Mouse (Mus musculus) embryonic facial prominence, embryonic 10.5 days (tissue): ENCODE data around the gene Gbf1. TPM values are rescaled to one million over a fixed set of nuclear protein-coding genes. Genes with fewer than 3 reads are reported as not detected.

ENCODE experiments used
- DNase-seq: peaks from one replicate; pipeline ENCODE4 v3.0.0-alpha.2; 2017; ENCODE audit warnings: low spot score
- H3K27ac ChIP-seq: fragments of 300-500 bp; sonication (generic); replicated peaks from 2 replicates; pipeline ENCODE4 v1.5.1; 2016; ENCODE audit warnings: mild to moderate bottlenecking
- H3K27me3 ChIP-seq: fragments of 300-500 bp; sonication (generic); replicated peaks from 2 replicates; pipeline ENCODE4 v1.6.1; 2016; ENCODE audit warnings: low read depth, mild to moderate bottlenecking; ENCODE audit not compliant: poor library complexity, severe bottlenecking
- H3K36me3 ChIP-seq: fragments of 300-500 bp; sonication (generic); replicated peaks from 2 replicates; pipeline ENCODE4 v1.6.1; 2016; ENCODE audit warnings: mild to moderate bottlenecking, moderate library complexity
- H3K4me1 ChIP-seq: fragments of 300-500 bp; sonication (generic); 2 replicates; pipeline ENCODE4 v1.6.1; 2016
- H3K4me3 ChIP-seq: fragments of 300-500 bp; sonication (generic); 2 replicates; pipeline ENCODE4 v1.5.1; 2016; ENCODE audit warnings: mild to moderate bottlenecking, moderate library complexity
- H3K9me3 ChIP-seq: fragments of 300-500 bp; sonication (generic); 2 replicates; pipeline ENCODE4 v1.6.1; 2016; ENCODE audit warnings: mild to moderate bottlenecking
- WGBS: fragments of 180-500 bp; shearing (Covaris S2); methylation state at CpG from one replicate; pipeline ENCODE4 v1.1.7; 2016; 5-methylcytosine and 5-hydroxymethylcytosine counted together
- polyA plus RNA-seq: library from polyadenylated mRNA; unstranded; fragments of >200 nt; fragmentation: Nextera tagmentation; extraction: Ambion mirVana; gene quantifications from 2 replicates; pipeline ENCODE4 v1.2.1, GENCODE M21; 2016

The Gbf1 gene
- polyA plus RNA-seq, 1 experiment from 2014 or later, result 42.8 TPM

DNA sequence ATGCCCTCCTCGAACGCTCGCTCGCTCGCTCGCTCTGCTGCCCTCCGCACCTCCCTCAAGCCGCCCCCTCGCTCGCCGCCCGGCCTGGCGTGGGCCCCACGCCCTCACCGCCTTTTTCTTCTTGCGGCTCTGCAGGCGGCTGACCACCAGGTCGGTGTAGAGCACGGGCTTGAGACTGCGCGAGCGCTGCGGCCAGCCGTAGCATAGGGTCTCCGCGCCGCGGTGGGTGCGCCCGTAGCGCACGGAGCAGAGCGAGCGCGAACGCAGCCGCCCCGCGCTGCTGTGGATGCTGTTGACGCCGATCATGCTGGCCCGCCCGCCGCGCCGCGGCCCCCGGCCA, 165.2 kb downstream of the Gbf1 start:
- no peak for DNase-seq

DNA sequence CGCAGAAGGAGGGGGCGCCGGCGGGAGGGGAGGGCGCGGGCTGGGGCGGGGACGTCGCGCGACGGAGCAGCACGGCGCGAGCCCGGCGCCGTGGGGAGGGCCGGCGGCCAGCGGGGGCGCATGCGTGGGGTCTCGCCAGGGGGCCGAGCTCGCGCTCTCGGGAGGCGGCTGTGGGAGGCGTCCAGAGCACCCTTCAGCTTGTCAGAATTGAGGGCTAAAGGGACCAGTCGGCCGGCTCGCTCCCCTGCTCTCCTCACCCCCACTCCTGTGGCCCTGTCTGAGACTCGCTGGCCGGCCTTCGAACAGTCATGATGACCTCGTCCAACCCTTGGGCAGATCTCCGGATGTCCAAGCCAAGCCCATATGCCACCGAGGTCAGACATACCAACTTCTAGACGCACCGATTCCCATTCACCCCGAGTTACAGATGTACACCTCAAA, 165.7 kb downstream of the Gbf1 start:
- 2% methylated on average over 42 of the region's 42 CpGs for WGBS
- Histone ChIP-seq H3K27me3 (peaks cover 100% of the 10 kb centered on the region), H3K36me3 (no peaks in the 10 kb centered on the region), H3K4me3 (peak overlapping the region; percentile 56), H3K9me3 (no peaks in the 10 kb centered on the region), H3K4me1 (peaks cover 60% of the 10 kb centered on the region), H3K27ac (0 out of 2 replicates have a peak overlapping the region, but pooled peaks have one; percentile 30)
- DNase-seq, result peak; percentile 29

More for the DNA sequence above, 165.2 kb downstream of the Gbf1 start:
- H3K4me1 ChIP-seq, result peaks cover 60% of the 10 kb centered on the region
- H3K4me3 ChIP-seq, result peak overlapping the region; percentile 56
- WGBS, result 2% methylated on average over 48 of the region's 48 CpGs
- H3K36me3 ChIP-seq, result no peaks in the 10 kb centered on the region
- peak overlapping the region; percentile 30; the same call in 1 of the 2 replicates for H3K27ac ChIP-seq
- H3K9me3 ChIP-seq, result no peaks in the 10 kb centered on the region
- H3K27me3 ChIP-seq, result peaks cover 100% of the 10 kb centered on the region

DNA sequence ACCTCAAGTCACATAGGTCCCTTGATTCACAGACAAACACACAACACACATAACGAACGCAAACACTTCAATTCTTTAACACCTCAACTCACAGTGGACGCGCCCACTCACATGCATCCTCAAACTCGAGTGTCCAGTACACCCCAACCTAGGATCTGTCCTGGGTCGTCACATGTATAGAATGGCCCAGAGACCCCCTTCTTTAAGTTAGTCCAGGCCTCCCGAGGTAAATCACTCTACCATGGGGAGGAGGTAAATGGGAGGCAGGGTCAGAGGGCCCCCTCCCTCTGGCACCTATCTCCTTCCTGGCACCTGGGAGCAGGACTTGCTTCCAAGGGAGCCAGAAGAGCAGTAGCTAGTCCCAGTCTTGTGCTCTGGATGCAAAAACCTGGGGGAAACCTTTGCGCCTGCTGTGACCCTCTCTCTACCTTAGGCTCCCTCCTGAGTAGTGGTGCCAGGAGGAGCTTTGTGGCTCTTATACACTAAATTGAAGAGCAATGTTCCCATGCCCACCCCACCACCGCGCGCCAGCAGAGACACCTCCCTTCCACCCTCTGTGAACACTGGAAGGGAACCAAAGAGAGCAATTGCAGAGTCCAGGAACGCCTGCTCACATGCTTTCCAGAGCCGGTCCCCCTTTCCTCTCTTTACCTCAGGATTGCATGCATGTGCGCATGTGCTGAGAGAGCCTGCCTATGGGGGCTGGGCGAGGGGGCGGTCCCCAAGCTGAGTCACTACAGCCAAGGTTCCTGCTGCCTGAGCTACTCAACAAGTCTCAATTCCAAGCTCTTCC, 166.5 kb downstream of the Gbf1 start:
- peaks cover 60% of the 10 kb centered on the region for H3K4me1 ChIP-seq
- H3K36me3 ChIP-seq, result no peaks in the 10 kb centered on the region
- H3K27ac ChIP-seq, result no peak overlapping the region
- peaks cover 100% of the 10 kb centered on the region for H3K27me3 ChIP-seq
- no peaks in the 10 kb centered on the region for H3K9me3 ChIP-seq
- WGBS, result 10% methylated on average over 16 of the region's 16 CpGs
- peak overlapping the region; percentile 33 for H3K4me3 ChIP-seq
- peak; percentile 70 for DNase-seq

DNA sequence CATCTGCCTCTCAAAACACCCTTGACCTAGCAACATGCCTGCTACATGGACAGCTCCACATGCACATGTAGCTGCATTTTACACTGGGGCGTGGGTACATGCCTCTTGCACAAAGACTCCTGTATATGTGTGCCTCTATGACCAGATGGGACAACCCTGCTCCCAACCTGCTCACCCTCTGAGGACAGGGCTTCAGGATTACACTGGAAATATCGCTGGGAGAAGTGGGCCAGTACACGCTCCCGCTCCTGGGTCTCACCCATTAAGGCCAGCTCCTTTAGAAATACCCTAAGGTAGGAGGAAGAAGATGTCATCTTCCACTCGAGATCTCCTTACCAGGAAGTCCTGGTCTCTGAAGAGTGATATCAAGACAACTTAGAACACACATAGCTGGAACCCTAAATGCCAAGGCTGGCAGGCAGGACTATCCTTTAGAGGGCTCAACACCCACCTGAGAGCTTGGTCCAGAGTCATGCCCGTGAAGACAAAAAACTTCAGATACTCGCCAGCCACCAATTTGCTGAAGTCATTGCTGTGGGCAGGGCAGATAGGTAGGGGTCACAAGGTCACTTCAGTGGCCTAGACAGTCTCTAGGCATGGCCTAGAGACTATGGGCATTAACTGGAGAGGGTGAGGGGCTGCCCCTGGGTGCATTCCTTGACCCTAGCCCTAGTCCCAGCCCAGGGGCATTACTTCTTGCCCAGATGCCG, 167.9 kb downstream of the Gbf1 start:
- no peak overlapping the region for H3K4me3 ChIP-seq
- peaks cover 100% of the 10 kb centered on the region for H3K27me3 ChIP-seq
- H3K4me1 ChIP-seq, result peaks cover 49% of the 10 kb centered on the region
- H3K27ac ChIP-seq, result no peak overlapping the region
- H3K9me3 ChIP-seq, result no peaks in the 10 kb centered on the region
- H3K36me3 ChIP-seq, result no peaks in the 10 kb centered on the region
- WGBS, result 81% methylated on average over 8 of the region's 8 CpGs
- DNase-seq, result no peak

DNA sequence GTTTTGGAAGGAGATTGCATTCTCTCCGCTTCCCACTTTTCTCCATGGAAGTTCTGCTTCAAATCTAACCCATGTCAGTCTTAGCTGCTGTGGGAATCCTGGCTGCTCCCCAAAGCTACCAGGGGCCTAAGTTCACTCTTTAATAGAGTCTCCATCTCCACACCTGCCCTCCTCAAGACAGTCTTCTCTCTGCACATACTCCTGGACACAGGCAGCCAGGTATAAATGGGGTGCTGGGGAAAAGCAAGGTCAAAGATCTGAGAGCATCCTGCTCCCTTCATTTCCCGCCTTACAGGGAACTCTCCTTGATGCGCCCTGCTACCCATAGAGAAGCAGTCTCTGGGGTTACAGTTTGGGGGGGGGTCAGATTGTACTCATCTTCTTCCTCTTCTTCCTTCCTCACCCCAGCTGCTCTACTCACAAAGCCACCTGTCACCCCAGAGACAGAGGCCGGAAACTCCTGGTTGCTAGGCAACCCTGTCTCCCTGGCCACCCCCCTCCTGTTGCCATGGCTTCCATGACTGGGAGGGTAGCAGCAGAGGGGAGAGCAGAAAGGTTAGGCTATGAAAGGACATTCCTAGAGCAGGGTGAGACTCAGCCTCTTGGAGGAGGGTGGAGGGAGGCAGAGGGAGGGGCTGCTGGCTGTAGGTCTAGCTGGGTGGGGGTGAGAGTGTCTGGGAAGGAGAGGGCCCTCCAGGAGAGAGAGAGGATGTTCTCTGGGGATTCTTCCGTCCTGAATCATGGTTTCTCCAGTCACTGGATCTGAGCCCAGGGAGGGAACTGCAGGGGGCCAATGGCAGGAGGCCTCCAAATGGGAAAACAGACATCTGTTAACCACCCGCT, 169.0 kb downstream of the Gbf1 start:
- peak; percentile 51 for DNase-seq

DNA sequence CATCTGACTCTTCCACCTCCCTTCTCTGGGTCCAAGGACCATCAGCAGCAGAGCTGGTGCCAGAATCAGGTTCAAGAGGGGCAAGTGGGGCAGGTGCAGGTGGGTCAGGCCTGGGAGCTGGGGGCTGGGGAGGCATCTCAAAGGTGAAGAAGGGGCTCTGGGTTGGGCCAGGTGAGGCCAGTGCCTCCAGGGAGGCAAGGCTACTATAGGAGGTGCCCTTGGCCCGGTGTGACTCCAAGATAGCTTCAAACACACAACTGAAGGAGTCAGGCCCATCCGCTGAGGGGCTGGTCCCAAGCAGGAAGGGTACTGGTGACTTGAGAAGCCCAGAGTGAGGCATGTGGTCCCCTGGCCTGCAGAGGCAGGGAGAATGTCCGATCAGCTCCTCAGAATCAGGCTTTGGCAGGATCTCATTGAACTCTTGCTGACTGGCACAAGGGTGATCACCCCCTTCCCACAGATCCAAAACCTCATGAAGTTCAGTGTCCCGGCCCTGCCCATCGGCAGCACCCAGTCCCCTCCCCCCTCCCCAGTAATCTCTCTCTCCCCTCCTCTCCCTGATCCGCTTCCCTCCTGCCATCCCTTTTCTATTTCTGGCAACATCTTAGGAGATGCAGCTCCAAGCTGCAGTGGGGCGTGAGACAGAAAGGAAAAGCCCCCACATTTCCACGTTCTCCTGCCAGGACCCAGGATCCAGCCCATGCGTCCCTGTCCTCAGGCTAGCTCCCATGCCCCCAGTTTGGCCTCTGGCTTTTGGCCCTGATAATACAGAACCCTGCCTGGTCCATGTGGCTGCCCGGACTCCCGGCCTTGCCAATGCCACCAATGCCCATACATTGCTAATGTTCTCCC, 170.1 kb downstream of the Gbf1 start:
- Histone ChIP-seq H3K27me3 (peaks cover 100% of the 10 kb centered on the region), H3K36me3 (no peaks in the 10 kb centered on the region), H3K4me1 (peaks cover 53% of the 10 kb centered on the region), H3K9me3 (no peaks in the 10 kb centered on the region), H3K4me3 (peak overlapping the region; percentile 4; the same call in 1 of the 2 replicates), H3K27ac (peak overlapping the region; percentile 51; the same call in 1 of the 2 replicates)
- 58% methylated on average over 11 of the region's 11 CpGs for WGBS
- no peak for DNase-seq

More for the DNA sequence above, 169.0 kb downstream of the Gbf1 start:
- Histone ChIP-seq H3K9me3 (no peaks in the 10 kb centered on the region), H3K27me3 (peaks cover 100% of the 10 kb centered on the region), H3K4me3 (peak overlapping the region; percentile 4; the same call in 1 of the 2 replicates), H3K27ac (0 out of 2 replicates have a peak overlapping the region, but pooled peaks have one; percentile 51), H3K4me1 (peaks cover 51% of the 10 kb centered on the region), H3K36me3 (no peaks in the 10 kb centered on the region)
- WGBS, result 25% methylated on average over 6 of the region's 6 CpGs

DNA sequence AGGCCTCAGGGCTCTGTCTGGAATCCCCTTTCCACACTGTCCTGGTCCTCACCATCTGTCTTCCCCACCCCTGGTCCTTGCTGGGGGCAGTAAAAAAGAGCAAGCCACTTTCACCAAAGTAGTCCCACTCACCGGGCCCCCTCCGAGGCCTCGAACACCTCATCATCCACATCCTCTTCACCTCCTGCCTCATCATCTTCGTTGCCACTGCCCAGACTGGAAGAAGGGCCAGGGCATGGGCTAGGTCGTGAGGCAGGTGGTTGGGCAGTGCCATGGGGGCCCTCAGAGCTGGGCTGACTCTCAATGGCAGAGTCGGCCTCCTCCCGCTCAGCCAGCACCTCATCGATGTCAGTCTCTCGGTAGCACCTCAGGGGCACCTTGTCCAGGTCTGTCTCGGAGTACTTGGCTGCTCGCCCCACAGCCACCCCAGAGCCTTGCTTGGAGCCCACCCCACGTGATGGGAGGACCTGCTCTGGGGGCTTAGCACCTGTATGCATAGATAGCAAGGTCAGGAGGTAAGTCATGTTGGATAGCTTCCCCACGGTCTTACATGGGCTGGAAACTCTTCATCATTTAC, 170.8 kb downstream of the Gbf1 start:
- Histone ChIP-seq H3K4me1 (peaks cover 53% of the 10 kb centered on the region), H3K27ac (no peak overlapping the region), H3K9me3 (no peaks in the 10 kb centered on the region), H3K27me3 (peaks cover 97% of the 10 kb centered on the region), H3K36me3 (no peaks in the 10 kb centered on the region), H3K4me3 (no peak overlapping the region)
- WGBS, result 74% methylated on average over 13 of the region's 13 CpGs
- DNase-seq, result no peak

DNA sequence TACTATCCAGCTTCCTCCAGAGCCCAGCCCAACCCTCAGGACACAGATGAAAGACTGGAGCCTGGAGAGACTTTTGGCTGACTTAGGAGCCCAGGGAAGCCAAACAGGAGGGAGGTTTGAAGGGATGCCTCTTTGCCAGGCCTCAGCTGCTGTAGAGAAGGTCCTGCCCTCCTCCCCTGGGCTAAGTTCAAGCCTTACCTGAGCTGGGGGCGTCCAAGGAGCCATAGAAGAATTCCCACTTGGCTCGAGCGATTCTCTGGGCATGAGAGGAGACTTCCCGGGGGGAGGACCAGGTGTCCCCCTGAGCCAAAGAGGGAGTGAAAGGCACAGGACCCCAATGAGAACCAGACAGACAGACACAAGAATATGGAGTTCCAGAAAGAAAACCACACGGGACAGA, 171.4 kb downstream of the Gbf1 start:
- no peak for DNase-seq
- no peak overlapping the region for H3K4me3 ChIP-seq
- peaks cover 91% of the 10 kb centered on the region for H3K27me3 ChIP-seq
- H3K27ac ChIP-seq, result no peak overlapping the region
- H3K9me3 ChIP-seq, result no peaks in the 10 kb centered on the region
- no peaks in the 10 kb centered on the region for H3K36me3 ChIP-seq
- 69% methylated on average over 5 of the region's 5 CpGs for WGBS
- H3K4me1 ChIP-seq, result peaks cover 53% of the 10 kb centered on the region

DNA sequence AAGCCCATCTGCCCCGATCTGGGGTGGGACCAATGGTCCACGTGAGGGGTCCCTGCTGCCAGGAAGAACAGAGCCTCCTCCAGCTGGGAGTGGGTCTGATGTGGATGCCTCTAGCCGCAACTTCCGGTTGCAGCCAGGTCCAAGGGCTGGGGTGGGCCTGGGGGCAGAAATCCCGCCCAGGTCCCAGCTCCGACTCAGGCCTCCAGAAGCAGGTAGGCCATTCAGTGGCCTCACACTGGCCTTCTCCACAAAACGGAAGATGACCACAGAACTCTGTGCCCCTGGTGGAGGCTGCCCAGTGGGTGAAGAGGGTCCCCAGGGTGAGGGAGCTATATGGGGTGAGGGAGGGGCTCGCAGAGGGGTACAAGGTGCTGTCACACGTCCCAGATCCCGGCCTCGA, 172.1 kb downstream of the Gbf1 start:
- Histone ChIP-seq H3K36me3 (no peaks in the 10 kb centered on the region), H3K27ac (no peak overlapping the region), H3K4me1 (peaks cover 53% of the 10 kb centered on the region), H3K9me3 (no peaks in the 10 kb centered on the region), H3K4me3 (no peak overlapping the region), H3K27me3 (peaks cover 88% of the 10 kb centered on the region)
- no peak for DNase-seq
- 65% methylated on average over 11 of the region's 11 CpGs for WGBS

DNA sequence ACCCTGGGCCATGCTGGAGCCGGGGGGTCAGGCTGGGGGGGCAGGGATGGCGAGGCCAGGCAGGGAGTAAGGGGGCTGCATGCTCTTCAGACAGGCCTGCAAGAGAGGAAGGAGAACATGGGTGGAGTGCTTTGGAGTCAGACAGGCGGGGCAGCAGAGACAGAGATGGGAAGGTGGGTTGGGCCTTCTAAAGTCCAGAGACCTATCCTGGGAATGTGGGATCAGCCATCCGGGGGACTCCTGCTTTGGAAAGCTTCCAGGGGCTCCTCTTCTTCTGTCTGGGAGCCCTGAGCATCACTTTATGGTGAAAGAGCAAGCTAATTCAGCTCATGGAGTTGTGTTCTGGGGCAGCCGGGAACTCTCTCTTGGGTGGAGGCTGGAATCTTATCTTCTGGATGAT, 172.6 kb downstream of the Gbf1 start:
- WGBS, result 65% methylated on average over 5 of the region's 5 CpGs
- peaks cover 57% of the 10 kb centered on the region for H3K4me1 ChIP-seq
- DNase-seq, result no peak
- peaks cover 88% of the 10 kb centered on the region for H3K27me3 ChIP-seq
- no peak overlapping the region for H3K27ac ChIP-seq
- peaks cover under 1% of the 10 kb centered on the region; the same call in 1 of the 2 replicates for H3K36me3 ChIP-seq
- no peaks in the 10 kb centered on the region for H3K9me3 ChIP-seq
- no peak overlapping the region for H3K4me3 ChIP-seq

DNA sequence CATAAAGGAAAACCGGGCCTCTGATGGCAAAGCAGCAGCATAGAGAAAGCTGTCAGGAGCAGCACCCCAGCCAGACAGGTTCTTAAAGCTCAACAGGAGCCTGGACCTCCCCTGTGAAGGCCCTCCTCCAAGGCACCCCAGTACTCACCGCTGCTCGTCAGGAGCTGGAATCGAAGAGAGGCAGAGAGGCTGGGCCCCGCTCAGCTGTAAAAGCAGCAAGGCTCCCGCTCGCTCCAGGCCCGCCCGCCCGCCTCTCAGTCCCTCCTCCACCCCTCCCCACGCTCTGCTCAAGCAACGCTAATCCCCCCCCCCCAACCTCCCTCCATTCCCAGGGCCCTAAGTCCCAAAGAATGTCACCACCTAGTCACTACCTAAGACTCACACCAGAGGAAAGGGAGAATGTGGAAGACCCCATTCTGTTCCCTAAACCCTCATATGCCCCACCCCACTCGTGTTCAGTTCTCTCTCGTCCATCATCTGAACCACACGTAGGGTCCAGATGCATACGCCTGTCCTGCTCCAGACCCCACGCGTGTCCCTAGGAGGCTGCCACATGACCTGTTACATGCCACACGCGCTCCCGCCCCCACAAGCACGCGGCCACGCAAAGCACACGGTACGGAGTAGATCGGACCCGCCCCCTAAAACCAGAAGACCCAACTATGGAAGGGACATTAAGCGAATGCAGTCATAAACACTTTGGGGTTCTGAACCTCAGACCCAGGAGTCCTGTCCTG, 173.9 kb downstream of the Gbf1 start:
- 5% methylated on average over 29 of the region's 29 CpGs for WGBS
- H3K4me1 ChIP-seq, result peaks cover 56% of the 10 kb centered on the region
- H3K27me3 ChIP-seq, result peaks cover 87% of the 10 kb centered on the region
- no peak for DNase-seq
- H3K9me3 ChIP-seq, result no peaks in the 10 kb centered on the region
- peaks cover 14% of the 10 kb centered on the region for H3K36me3 ChIP-seq
- peak overlapping the region; percentile 76 for H3K4me3 ChIP-seq
- H3K27ac ChIP-seq, result no peak overlapping the region
